Mouse (Mus musculus) ES-E14 (cell line): ENCODE measurements around the gene Fam84b.

Source experiments
- CHD2 ChIP-seq: IDR thresholded peaks from 2 replicates; pipeline ENCODE4 v1.6.1; 2014; ENCODE audit warnings: mild to moderate bottlenecking, low read depth, low read length, inconsistent platforms
- ZNF384 ChIP-seq: IDR thresholded peaks from 2 replicates; pipeline ENCODE4 v1.6.1; 2012; ENCODE audit warnings: low read depth, low read length, inconsistent platforms

- TF ChIP-seq CHD2 = no peak
- TF ChIP-seq ZNF384 = no peak
Measured at GRCm38 (mm10) chr15:60853231-60853999, at the start of gene Fam84b.
